Mouse (Mus musculus) kidney, embryonic 14.5 days (tissue): ENCODE measurements at regions not wholly inside any gene's neighbourhood (a gene's known extent, or its start where the extent isn't known, plus 50 kb on each side); places are given as distances from the start of the nearest gene placed in this dataset.
"Not testable (repeated sequence)": the region's sequence is repeated elsewhere in the genome, so short reads cannot be mapped to it uniquely, and the experiment has no call there.

Source experiments
- ATAC-seq: fragments of 200-750 bp; cut with Nextera tagmentation; 2 replicates; pipeline ENCODE4 v1.8.0; 2017; ENCODE audit warnings: moderate number of reproducible peaks, mild to moderate bottlenecking, moderate TSS enrichment, moderate library complexity; ENCODE audit not compliant: low FRiP score, low TSS enrichment
- H3K27ac ChIP-seq: fragments of 300-500 bp; sonication (generic); 2 replicates; pipeline ENCODE4 v1.5.1; 2014; ENCODE audit warnings: low read depth, mild to moderate bottlenecking, low read length, moderate library complexity, mixed read lengths
- H3K27me3 ChIP-seq: fragments of 300-500 bp; sonication (generic); 2 replicates; pipeline ENCODE4 v1.6.1; 2014; ENCODE audit warnings: mild to moderate bottlenecking, low read length; ENCODE audit not compliant: control insufficient read depth, insufficient read depth
- H3K36me3 ChIP-seq: fragments of 300-500 bp; sonication (generic); 2 replicates; pipeline ENCODE4 v1.6.1; 2014; ENCODE audit warnings: low read length, mixed read lengths; ENCODE audit not compliant: control insufficient read depth, insufficient read depth
- H3K4me1 ChIP-seq: fragments of 300-500 bp; sonication (generic); 2 replicates; pipeline ENCODE4 v1.6.1; 2014; ENCODE audit warnings: low read length, mixed read lengths; ENCODE audit not compliant: control insufficient read depth, insufficient read depth
- H3K4me2 ChIP-seq: fragments of 300-500 bp; sonication (generic); replicated peaks from 2 replicates; pipeline ENCODE4 v1.6.1; 2014; ENCODE audit warnings: low read depth, mild to moderate bottlenecking, low read length
- H3K4me3 ChIP-seq: fragments of 300-500 bp; sonication (generic); 2 replicates; pipeline ENCODE4 v1.5.1; 2014; ENCODE audit warnings: mild to moderate bottlenecking, low read length
- H3K9ac ChIP-seq: fragments of 300-500 bp; sonication (generic); 2 replicates; pipeline ENCODE4 v1.6.1; 2014; ENCODE audit warnings: low read depth, mild to moderate bottlenecking, low read length, moderate library complexity
- H3K9me3 ChIP-seq: fragments of 300-500 bp; sonication (generic); 2 replicates; pipeline ENCODE4 v1.6.1; 2016; ENCODE audit warnings: low read length; ENCODE audit not compliant: control insufficient read depth
- WGBS: fragments of 180-500 bp; shearing (Covaris S2); extraction: QIAGEN DNeasy Blood & Tissue Kit; methylation state at CpG from one replicate; pipeline ENCODE4 v1.1.7; 2014; 5-methylcytosine and 5-hydroxymethylcytosine counted together

DNA sequence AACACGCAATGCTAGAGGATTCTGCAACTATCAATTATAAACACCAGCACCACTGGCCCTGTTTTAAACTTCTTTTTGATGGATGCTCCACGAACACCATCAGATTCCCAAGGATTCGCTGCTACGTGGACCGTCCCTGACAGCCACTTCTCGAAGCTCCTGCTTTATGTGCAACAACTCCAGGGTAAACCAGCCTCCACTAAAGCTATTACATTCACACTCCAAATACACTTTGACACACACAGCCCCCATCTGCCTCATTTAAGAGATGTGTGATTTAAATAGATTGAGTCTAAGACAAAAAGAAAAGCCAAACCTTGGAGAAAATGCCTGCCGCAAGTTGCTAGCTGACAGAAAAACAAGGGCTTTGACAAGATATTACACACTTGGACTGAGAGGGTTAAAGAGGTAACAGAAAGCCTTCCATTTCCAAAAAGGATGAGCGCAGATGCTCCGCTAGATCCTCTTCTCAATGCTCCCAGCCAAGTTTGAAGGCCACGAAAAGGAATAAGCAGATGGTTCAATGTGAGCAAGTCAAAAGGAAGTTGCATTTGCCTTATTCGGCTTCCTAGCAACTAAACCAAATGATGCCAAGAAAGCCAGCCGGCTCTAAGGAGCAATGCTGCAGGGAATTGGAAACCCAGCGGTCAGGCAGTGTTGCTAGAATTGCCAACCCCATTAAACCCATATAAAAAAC is 54.0 kb upstream of the Cnep1r1 start:
- Histone ChIP-seq H3K4me1 (no peaks in the 10 kb centered on the region), H3K4me2 (no peak overlapping the region), H3K9ac (no peak overlapping the region), H3K27me3 (no peaks in the 10 kb centered on the region), H3K36me3 (no peaks in the 10 kb centered on the region), H3K27ac (no peak overlapping the region), H3K9me3 (no peaks in the 10 kb centered on the region), H3K4me3 (no peak overlapping the region)
- WGBS = 86% methylated on average over 13 of the region's 13 CpGs
- no peak for ATAC-seq

DNA sequence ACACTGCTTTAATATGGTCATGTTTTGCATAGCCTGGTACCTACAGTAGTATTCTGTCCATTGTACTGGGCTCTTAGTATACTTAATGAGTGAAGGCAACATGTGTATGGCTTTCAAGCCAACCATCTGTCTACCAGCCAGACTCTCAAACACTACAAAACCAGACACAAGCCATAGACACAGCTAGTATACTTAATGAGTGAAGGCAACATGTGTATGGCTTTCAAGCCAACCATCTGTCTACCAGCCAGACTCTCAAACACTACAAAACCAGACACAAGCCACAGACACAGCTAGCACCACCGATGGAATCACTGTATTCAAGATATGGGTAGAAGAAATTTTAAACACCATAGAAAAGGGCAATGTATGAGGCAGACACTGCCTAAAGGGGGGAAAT is 59.5 kb upstream of the Cnep1r1 start:
- H3K4me3 ChIP-seq, H3K9me3 ChIP-seq, H3K27ac ChIP-seq, H3K36me3 ChIP-seq, ATAC-seq, H3K9ac ChIP-seq, H3K4me2 ChIP-seq, H3K4me1 ChIP-seq, H3K27me3 ChIP-seq: not testable (repeated sequence)
- WGBS = 88% methylated on average over 1 of the region's 1 CpGs

DNA sequence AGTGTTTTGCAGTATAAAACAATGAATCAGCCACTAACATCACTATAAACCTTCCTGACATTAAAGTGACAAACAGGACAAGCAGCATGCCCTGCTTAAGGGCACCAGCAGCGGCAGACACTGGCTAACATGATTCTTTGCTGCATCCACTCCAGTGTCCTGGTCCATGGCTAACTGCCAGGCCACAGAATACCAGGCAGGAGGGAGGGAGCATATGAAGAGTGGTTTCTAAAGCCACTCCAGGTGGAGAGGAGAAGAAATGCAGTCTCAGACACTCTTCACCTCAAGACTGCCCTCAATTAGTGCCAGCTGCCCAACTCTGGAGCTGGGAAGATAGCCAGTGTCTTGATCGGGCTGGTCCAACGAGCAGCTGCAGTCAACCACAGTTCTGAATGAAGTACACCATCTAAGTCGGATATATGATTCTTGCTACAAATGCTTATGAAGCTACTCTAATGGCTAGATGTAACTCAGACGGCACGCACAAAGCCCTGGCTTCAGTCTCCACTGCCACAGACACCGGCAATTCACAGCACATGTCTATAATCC is 60.8 kb upstream of the Cnep1r1 start:
- Histone ChIP-seq H3K9ac (no peak overlapping the region), H3K4me2 (no peak overlapping the region), H3K27me3 (no peaks in the 10 kb centered on the region), H3K27ac (no peak overlapping the region), H3K9me3 (no peaks in the 10 kb centered on the region), H3K4me3 (no peak overlapping the region), H3K36me3 (no peaks in the 10 kb centered on the region), H3K4me1 (no peaks in the 10 kb centered on the region)
- ATAC-seq = no peak
- 93% methylated on average over 7 of the region's 7 CpGs for WGBS

DNA sequence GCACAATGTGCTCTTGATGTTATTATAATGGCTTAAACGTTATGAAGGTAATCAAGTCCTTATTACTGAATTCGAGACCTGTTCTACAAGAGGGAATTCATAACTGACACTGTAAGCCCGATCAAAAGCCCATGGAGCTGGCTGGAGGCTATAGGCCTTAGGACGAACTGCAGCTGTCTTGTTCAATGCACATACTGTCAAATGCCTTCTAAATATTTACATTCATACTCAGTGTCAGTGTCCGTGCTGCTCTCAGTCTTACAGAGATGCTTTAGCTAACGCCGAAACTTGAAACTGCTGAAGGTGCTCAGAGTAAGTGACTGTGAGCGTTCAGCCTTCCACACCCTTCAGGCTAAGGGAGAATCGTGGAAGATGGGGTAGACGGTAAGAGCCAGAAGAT is 67.9 kb upstream of the Cnep1r1 start:
- WGBS = 68% methylated on average over 10 of the region's 10 CpGs
- Histone ChIP-seq H3K27me3 (no peaks in the 10 kb centered on the region), H3K9me3 (no peaks in the 10 kb centered on the region), H3K4me1 (no peaks in the 10 kb centered on the region), H3K36me3 (no peaks in the 10 kb centered on the region), H3K4me3 (no peak overlapping the region), H3K27ac (no peak overlapping the region), H3K4me2 (no peak overlapping the region), H3K9ac (no peak overlapping the region)
- ATAC-seq = no peak

DNA sequence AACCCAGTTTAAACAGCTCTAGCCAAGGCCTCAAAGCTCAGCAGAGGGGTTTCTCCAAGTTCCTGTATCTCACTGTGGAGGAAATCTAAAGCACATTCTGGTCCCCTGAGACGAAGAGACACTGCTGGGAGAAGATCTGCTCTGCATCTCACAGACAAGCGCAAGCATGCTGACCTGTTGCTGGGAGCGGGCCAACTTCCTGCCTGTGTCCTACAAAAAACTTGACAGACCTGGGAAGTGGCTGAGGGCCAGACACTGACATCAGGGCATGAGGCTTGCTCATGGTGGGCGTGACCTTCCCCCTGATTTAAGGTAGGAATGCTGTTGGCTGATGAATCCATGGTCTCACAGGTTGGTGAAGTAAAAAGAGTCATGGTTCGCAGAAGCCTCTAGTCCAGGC is 69.5 kb upstream of the Cnep1r1 start:
- H3K4me1 ChIP-seq = no peaks in the 10 kb centered on the region

DNA sequence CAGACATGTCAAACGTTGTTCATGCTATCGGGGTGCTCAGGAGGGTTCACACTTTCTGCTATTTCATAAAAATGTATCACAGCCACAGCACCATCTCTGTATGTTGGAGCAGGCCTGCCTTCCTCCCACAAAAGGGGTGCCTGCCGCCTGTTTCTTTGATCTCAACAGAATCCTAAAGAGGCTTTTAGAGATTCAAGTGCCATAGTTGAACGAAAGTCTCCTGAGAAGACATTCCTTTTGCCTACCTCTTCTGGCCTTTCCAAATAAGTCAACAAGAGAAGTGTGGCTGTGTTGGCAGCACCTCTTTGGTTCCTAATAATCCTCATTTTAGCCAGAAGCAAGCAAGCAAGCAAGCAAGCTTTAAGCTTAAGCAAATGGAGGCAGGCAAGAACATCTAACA is 72.6 kb upstream of the Cnep1r1 start:
- H3K4me2 ChIP-seq = no peak overlapping the region
- no peaks in the 10 kb centered on the region for H3K36me3 ChIP-seq
- H3K9ac ChIP-seq = no peak overlapping the region
- WGBS = 86% methylated on average over 4 of the region's 4 CpGs
- no peaks in the 10 kb centered on the region for H3K4me1 ChIP-seq
- H3K4me3 ChIP-seq = no peak overlapping the region
- no peaks in the 10 kb centered on the region for H3K9me3 ChIP-seq
- no peak overlapping the region for H3K27ac ChIP-seq
- H3K27me3 ChIP-seq = no peaks in the 10 kb centered on the region
- ATAC-seq = no peak

More for the DNA sequence above, 69.5 kb upstream of the Cnep1r1 start:
- H3K4me3 ChIP-seq = no peak overlapping the region
- no peak for ATAC-seq
- H3K27ac ChIP-seq = no peak overlapping the region
- no peaks in the 10 kb centered on the region for H3K27me3 ChIP-seq
- H3K36me3 ChIP-seq = no peaks in the 10 kb centered on the region
- WGBS = 75% methylated on average over 5 of the region's 5 CpGs
- no peak overlapping the region for H3K9ac ChIP-seq
- no peaks in the 10 kb centered on the region for H3K9me3 ChIP-seq
- H3K4me2 ChIP-seq = no peak overlapping the region

DNA sequence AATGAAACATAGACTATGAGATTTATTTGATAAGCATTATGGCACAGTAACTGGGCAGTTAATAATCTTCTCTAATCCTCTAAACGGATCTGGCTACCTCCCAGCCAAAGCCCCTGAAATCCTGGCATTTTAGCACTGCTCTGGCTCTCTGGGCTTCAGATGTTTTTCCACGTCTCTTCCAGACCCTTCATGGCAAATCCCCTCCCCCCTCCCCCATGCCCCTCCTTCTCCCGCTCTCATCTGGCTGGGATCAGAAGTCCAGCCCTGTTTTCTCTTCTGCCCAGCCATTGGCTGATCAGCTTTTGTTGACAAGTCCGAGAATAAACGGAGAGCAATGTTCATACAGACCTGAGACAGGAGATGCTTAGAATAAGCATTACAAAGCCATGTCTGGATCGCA is 79.3 kb upstream of the Cnep1r1 start:
- 32% methylated on average over 6 of the region's 6 CpGs for WGBS
- Histone ChIP-seq H3K4me3 (no peak overlapping the region), H3K9ac (no peak overlapping the region), H3K36me3 (no peaks in the 10 kb centered on the region), H3K27ac (no peak overlapping the region), H3K27me3 (no peaks in the 10 kb centered on the region), H3K9me3 (no peaks in the 10 kb centered on the region), H3K4me2 (no peak overlapping the region), H3K4me1 (no peaks in the 10 kb centered on the region)
- ATAC-seq = no peak

DNA sequence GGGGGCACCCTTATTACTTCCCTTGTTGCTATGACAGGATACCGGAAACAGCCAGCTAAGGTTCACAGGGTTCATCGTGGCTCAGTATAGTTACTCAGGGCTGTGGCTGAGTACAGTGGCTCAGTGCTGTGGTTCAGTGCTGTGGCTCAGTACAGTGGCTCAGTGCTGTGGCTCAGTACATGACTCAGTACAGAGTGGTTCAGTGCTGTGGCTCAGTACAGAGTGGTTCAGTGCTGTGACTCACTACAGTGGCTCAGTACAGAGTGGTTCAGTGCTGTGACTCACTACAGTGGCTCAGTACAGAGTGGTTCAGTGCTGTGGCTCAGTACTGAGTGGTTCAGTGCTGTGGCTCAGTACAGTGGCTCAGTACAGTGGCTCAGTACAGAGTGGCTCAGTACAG is 78.6 kb upstream of the Zfp423 start:
- H3K9me3 ChIP-seq = no peaks in the 10 kb centered on the region
- H3K27ac ChIP-seq = no peak overlapping the region
- no peak overlapping the region for H3K4me3 ChIP-seq
- H3K36me3 ChIP-seq = no peaks in the 10 kb centered on the region
- no peak for ATAC-seq
- H3K9ac ChIP-seq = no peak overlapping the region
- no peaks in the 10 kb centered on the region for H3K27me3 ChIP-seq
- no peak overlapping the region for H3K4me2 ChIP-seq
- WGBS = 85% methylated on average over 2 of the region's 2 CpGs
- H3K4me1 ChIP-seq = no peaks in the 10 kb centered on the region

DNA sequence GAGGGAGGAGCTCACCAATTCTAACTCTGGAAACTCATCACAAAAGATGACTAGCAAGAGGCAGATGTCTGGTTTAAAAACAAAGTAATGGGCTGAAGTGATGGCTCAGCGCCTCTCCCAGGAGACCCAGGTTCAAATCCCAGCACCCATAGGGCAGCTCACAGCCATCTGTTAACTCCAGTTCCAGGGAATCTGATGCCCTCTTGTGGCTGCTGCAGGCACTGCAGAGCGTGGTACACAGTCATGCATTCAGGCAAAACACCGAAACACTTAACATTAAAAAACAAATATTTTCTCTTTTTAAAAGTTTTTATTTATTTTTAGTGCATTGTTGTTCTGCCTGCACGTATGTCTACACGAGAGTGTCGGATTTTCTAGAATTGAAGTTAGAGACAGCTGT is 73.7 kb upstream of the Zfp423 start:
- 77% methylated on average over 6 of the region's 6 CpGs for WGBS

More for the DNA sequence above, 73.7 kb upstream of the Zfp423 start:
- H3K27me3 ChIP-seq = no peaks in the 10 kb centered on the region
- no peak overlapping the region for H3K9ac ChIP-seq
- H3K9me3 ChIP-seq = no peaks in the 10 kb centered on the region
- ATAC-seq = no peak
- H3K4me3 ChIP-seq = no peak overlapping the region
- no peaks in the 10 kb centered on the region for H3K4me1 ChIP-seq
- no peaks in the 10 kb centered on the region for H3K36me3 ChIP-seq
- H3K27ac ChIP-seq = no peak overlapping the region
- no peak overlapping the region for H3K4me2 ChIP-seq
